Mouse (Mus musculus) forebrain, embryonic 15.5 days (tissue): Measurements from ENCODE around the gene Ivd. TPM values are rescaled to one million over a fixed set of nuclear protein-coding genes. Genes with fewer than 3 reads are reported as not detected.

ENCODE experiments used
- ATAC-seq: fragments of 200-750 bp; cut with Nextera tagmentation; replicated peaks from 2 replicates; pipeline ENCODE4 v1.8.0; 2017; ENCODE audit warnings: mild to moderate bottlenecking, moderate TSS enrichment, moderate library complexity
- H3K27ac ChIP-seq: fragments of 300-500 bp; sonication (generic); replicated peaks from 2 replicates; pipeline ENCODE4 v1.5.1; 2015; ENCODE audit warnings: mild to moderate bottlenecking, inconsistent platforms
- H3K27me3 ChIP-seq: fragments of 300-500 bp; sonication (generic); 2 replicates; pipeline ENCODE4 v1.6.1; 2015; ENCODE audit warnings: inconsistent platforms
- H3K36me3 ChIP-seq: fragments of 300-500 bp; sonication (generic); 2 replicates; pipeline ENCODE4 v1.6.1; 2015; ENCODE audit warnings: mild to moderate bottlenecking, inconsistent platforms
- H3K4me1 ChIP-seq: fragments of 300-500 bp; sonication (generic); 2 replicates; pipeline ENCODE4 v1.6.1; 2015; ENCODE audit warnings: inconsistent platforms
- H3K4me2 ChIP-seq: fragments of 300-500 bp; sonication (generic); replicated peaks from 2 replicates; pipeline ENCODE4 v1.6.1; 2015; ENCODE audit warnings: mild to moderate bottlenecking, inconsistent platforms
- H3K4me3 ChIP-seq: fragments of 300-500 bp; sonication (generic); 2 replicates; pipeline ENCODE4 v1.5.1; 2015; ENCODE audit warnings: mild to moderate bottlenecking, inconsistent platforms
- H3K9ac ChIP-seq: fragments of 300-500 bp; sonication (generic); replicated peaks from 2 replicates; pipeline ENCODE4 v1.6.1; 2015; ENCODE audit warnings: mild to moderate bottlenecking, inconsistent platforms
- H3K9me3 ChIP-seq: fragments of 300-500 bp; sonication (generic); 2 replicates; pipeline ENCODE4 v1.6.1; 2016; ENCODE audit warnings: inconsistent platforms
- WGBS: fragments of 180-500 bp; shearing (Covaris S2); methylation state at CpG from one replicate; pipeline ENCODE4 v1.1.7; 2015; ENCODE audit warnings: mixed read lengths; 5-methylcytosine and 5-hydroxymethylcytosine counted together
- polyA plus RNA-seq: library from polyadenylated mRNA; unstranded; fragments of >200 nt; fragmentation: Nextera tagmentation; extraction: Ambion mirVana; gene quantifications from 2 replicates; pipeline ENCODE4 v1.2.1, GENCODE M21; 2015

Gene Ivd
- polyA plus RNA-seq, 1 experiment from 2014 or later = 54.2 TPM

DNA sequence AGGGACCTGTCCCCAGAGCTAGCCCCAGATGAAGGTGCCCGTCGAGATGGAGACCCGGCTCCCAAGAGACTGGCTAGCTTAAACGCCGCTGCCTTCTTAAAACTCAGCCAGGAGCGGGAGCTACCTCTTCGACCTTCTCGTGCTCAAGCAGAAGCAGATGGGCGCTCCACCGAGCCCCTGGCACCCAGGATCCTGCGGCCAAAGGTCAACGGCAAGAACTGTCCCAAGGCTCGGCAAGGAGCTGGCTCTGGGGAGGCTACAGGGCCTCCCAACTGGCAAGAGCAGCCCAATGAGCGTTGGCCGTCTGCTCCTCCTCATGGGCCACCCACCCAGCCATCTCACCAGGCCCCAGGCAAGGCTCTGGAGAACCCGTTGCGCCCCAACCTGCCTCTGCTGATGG, 54.7 kb downstream of the Ivd start:
- Histone ChIP-seq H3K9ac (no peak overlapping the region), H3K27ac (no peak overlapping the region), H3K4me1 (peaks cover 26% of the 10 kb centered on the region), H3K4me2 (no peak overlapping the region), H3K9me3 (no peaks in the 10 kb centered on the region), H3K36me3 (peaks cover 11% of the 10 kb centered on the region; the same call in 1 of the 2 replicates), H3K27me3 (no peaks in the 10 kb centered on the region), H3K4me3 (no peak overlapping the region)
- no peak for ATAC-seq
- 93% methylated on average over 17 of the region's 17 CpGs for WGBS

- no peak overlapping the region for H3K4me2 ChIP-seq
- no peak overlapping the region for H3K9ac ChIP-seq
- peaks cover 22% of the 10 kb centered on the region for H3K36me3 ChIP-seq
- no peak for ATAC-seq
- H3K9me3 ChIP-seq = no peaks in the 10 kb centered on the region
- peaks cover 16% of the 10 kb centered on the region for H3K4me1 ChIP-seq
- no peak overlapping the region for H3K27ac ChIP-seq
- 76% methylated on average over 1 of the region's 1 CpGs for WGBS
- no peak overlapping the region for H3K4me3 ChIP-seq
- H3K27me3 ChIP-seq = no peaks in the 10 kb centered on the region
Measured at GRCm38 (mm10) chr2:118918543-118918942, 56.8 kb downstream of the Ivd start.

- Histone ChIP-seq H3K4me3 (no peak overlapping the region), H3K4me2 (no peak overlapping the region), H3K27me3 (no peaks in the 10 kb centered on the region), H3K4me1 (no peaks in the 10 kb centered on the region), H3K27ac (no peak overlapping the region), H3K9ac (no peak overlapping the region), H3K9me3 (no peaks in the 10 kb centered on the region), H3K36me3 (peaks cover 28% of the 10 kb centered on the region)
- WGBS = 84% methylated on average over 3 of the region's 3 CpGs
- no peak for ATAC-seq
Measured at GRCm38 (mm10) chr2:118920428-118920827, 58.7 kb downstream of the Ivd start.

- peaks cover 19% of the 10 kb centered on the region for H3K4me1 ChIP-seq
- H3K4me3 ChIP-seq = peak overlapping the region; percentile 70
- 2% methylated on average over 6 of the region's 6 CpGs for WGBS
- no peak overlapping the region for H3K27ac ChIP-seq
- H3K9ac ChIP-seq = peak overlapping the region; percentile 75
- H3K9me3 ChIP-seq = no peaks in the 10 kb centered on the region
- peak overlapping the region; percentile 92 for H3K4me2 ChIP-seq
- peak; percentile 42 for ATAC-seq
- no peaks in the 10 kb centered on the region for H3K27me3 ChIP-seq
- H3K36me3 ChIP-seq = peaks cover 20% of the 10 kb centered on the region
Measured at GRCm38 (mm10) chr2:118925952-118926351, 64.2 kb downstream of the Ivd start.

GRCm38 (mm10) chr2:118926361-118926997, 64.7 kb downstream of the Ivd start, which contains the start of gene Chst14:
Gene Chst14, plus strand, starts transcription at chr2:118926496.
- Histone ChIP-seq H3K4me3 (peak within 1 kb of the TSS; percentile 70), H3K27me3 (no peaks in the 10 kb centered on the region), H3K4me2 (peak within 1 kb of the TSS; percentile 92), H3K36me3 (peaks cover 16% of the 10 kb centered on the region), H3K27ac (no peak within 1 kb of the TSS), H3K9ac (peak within 1 kb of the TSS; percentile 75), H3K9me3 (no peaks in the 10 kb centered on the region), H3K4me1 (peaks cover 19% of the 10 kb centered on the region)
- under 1% methylated on average over 47 of the region's 47 CpGs for WGBS
- peak; percentile 88 for ATAC-seq

- Histone ChIP-seq H3K4me2 (peak overlapping the region; percentile 92), H3K4me3 (peak overlapping the region; percentile 70), H3K9me3 (no peaks in the 10 kb centered on the region), H3K4me1 (peaks cover 19% of the 10 kb centered on the region), H3K27ac (no peak overlapping the region), H3K27me3 (no peaks in the 10 kb centered on the region), H3K36me3 (peaks cover 11% of the 10 kb centered on the region), H3K9ac (peak overlapping the region; percentile 75)
- 36% methylated on average over 31 of the region's 31 CpGs for WGBS
- peak; percentile 10 for ATAC-seq
Measured at GRCm38 (mm10) chr2:118926998-118927739, 65.4 kb downstream of the Ivd start.

Other genes starting within 250 kb of the Ivd start
- 27.8 and 29.2 TPM in 2 replicates for gene Pak6, start 198.7 kb upstream of the Ivd start, polyA plus RNA-seq
- 0.43 and 0.48 TPM in 2 replicates for gene Ankrd63, start 158.0 kb upstream of the Ivd start, polyA plus RNA-seq
- gene Plcb2, start 133.5 kb upstream of the Ivd start, polyA plus RNA-seq = 0.63 and 0.69 TPM in 2 replicates
- gene Inafm2, start 116.2 kb upstream of the Ivd start, polyA plus RNA-seq = 25.3 and 27.2 TPM in 2 replicates
- gene Ccdc9b, start 99.3 kb upstream of the Ivd start, polyA plus RNA-seq = 1.3 and 1.6 TPM in 2 replicates
- gene Phgr1, start 89.2 kb upstream of the Ivd start, polyA plus RNA-seq = not detected in 2 replicates
- gene Disp2, start 82.2 kb upstream of the Ivd start, polyA plus RNA-seq = 24.2 and 25.8 TPM in 2 replicates
- 59.0 and 69.4 TPM in 2 replicates for gene Knstrn, start 48.0 kb upstream of the Ivd start, polyA plus RNA-seq
- gene Bahd1, start 38.4 kb downstream of the Ivd start, polyA plus RNA-seq = 6.7 TPM in 2 replicates
- gene Chst14, start 64.5 kb downstream of the Ivd start, polyA plus RNA-seq = 6.0 and 6.6 TPM in 2 replicates
- 38.3 and 43.3 TPM in 2 replicates for gene Ccdc32, start 167.4 kb downstream of the Ivd start, polyA plus RNA-seq
- gene Rpusd2, start 172.8 kb downstream of the Ivd start, polyA plus RNA-seq = 4.6 and 5.4 TPM in 2 replicates
- gene Knl1, start 185.2 kb downstream of the Ivd start, polyA plus RNA-seq = 29.3 and 33.4 TPM in 2 replicates